Mouse (Mus musculus): Measurements from ENCODE around the gene Sv2a.
"Not testable (repeated sequence)": the region's sequence is repeated elsewhere in the genome, so short reads cannot be mapped to it uniquely, and the experiment has no call there.

Sv2a gene

DNA sequence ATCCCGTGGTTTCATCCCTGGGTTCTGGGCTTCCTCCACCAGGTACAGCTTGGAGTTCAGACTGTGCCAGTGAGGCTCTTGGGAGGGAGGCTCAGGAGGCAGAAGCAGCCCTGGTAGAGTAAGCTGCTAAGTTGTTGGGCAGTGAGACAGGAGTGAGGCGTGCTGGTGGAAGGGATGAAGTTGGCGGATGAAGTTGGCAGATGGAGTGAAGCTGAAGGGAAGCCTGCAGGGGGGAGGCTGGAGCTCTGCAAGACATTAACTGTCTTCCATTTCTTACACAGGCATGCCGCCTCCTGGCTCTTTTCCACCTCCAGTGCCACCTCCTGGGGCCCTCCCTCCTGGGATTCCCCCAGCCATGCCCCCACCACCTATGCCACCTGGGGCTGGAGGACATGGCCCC is 6.9 kb upstream of the Sv2a start:
- DNase-seq (ENCODE audit: low spot score in 2 of 2), result not testable (repeated sequence)

DNA sequence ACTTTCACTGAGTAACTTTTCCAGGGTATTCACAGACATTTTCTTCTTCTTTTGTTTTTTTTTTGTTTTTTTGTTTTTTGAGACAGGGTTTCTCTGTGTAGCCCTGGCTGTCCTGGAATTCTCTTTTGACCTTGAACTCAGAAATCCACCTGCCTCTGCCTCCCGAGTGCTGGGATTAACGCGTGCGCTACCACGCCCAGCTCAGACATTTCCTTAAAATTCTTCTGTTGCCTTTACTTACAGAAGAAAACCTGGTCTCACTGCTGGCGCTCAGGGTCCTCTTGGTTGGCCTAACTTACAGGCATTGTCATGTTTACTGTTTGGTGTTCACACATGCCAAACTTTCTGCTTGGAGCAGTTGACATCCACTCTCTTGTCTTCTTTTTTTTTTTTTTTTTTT is 5.7 kb upstream of the Sv2a start:
- DNase-seq (ENCODE audit: low spot score in 2 of 2), result no peak

DNA sequence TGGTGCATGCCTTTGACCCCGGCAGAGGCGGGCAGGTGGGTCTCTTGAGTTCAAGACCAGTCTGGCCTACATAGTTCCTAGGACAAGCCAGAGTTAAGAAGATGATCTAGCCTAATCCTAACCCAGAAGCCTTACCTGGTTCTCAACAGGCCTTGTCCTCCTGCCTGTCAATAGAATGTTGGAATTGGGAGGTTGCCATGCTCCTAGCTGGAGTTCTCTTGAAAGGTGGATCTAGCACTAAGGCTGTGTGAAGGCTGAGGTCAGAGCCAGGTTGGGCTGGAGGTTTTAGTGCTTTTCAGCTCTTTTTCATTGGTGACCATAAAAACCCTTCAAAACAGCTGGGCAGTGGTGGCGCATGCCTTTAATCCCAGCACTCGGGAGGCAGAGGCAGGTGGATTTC is 2.5 kb upstream of the Sv2a start:
- no peak for DNase-seq (ENCODE audit: low spot score in 2 of 2)

DNA sequence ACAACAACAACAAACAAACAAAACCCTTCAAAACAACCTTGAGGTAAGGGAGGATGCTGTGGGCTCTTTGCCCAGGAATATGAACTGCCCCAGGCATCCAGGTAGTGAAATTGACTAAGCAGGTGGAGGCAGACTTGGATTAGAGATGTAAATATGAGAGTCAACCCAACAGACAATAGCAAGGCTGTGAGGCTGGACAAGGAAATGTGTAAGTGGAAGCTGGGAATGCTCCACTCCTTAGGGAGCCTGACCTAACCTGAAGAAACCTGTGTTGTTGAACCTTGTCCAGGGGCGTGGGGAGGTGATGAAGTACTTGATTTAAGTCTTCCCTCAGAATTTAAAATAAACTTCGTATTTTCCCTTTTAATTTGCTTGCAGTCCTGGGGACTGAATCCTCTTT is 2.0 kb upstream of the Sv2a start:
- no peak for DNase-seq (ENCODE audit: low spot score in 2 of 2)

DNA sequence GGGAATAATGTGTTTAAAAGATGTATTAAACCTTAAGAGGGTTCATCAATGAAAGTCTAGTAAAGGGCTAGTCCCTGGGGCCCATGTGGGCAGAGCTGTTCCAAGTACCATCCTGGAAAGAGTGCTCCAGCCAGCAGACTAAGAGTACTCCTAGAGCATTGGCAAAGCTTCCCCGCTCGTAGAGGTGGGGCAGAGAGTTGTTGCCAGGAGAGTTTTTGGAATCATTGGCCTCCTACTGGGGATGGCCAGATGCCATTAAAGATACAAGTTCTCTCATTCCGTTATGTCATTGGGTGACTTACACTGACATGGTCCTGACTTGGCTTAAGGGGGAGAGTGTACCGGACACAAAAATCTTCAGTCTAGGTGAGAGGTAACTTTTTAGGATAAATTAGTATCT is 1.4 kb upstream of the Sv2a start:
- no peak for DNase-seq (ENCODE audit: low spot score in 2 of 2)

DNA sequence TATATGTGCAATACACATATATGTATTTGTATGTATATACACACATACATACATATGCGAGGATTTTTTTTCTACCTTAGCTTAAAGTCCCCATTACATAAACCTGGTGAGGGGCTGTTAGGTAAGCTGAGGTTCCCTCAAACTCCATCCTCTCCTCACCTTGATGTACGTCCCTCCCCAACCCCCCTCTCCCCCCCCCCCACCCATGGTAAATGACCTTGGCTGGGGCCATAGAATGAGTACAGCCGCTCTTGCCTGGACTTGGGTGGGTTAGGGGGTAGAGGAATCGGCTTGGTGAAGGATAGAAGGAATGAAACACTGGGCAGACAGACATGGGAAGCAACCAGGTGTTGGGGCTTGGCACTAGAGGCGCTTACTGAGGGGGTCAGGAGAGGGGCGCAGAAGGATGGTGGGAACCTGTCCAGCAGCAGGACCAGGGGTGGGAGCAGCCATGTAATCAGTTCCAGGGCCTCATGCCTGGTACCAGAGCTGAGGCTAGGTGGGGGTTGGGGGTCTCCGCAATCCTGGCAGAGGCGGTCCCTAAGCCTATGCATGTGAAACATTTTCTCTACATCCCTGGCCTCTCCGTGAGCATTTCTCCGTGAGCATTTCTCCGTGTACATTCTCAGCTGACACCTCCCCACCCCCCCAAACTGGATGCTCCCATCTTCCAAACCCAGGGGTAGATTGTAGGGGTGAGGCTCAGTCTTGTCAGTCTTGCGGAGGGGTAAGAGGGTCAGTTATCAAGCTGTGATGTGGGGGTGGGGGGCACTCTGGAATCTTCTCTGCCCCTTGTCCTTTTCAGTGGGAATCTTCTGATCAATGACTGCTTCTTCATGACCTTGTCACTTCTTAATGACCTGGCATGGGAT is 795 bp downstream of the Sv2a start:
- peak in 1 of 2 experiments; percentile 63 for DNase-seq (ENCODE audit: low spot score in 2 of 2)

DNA sequence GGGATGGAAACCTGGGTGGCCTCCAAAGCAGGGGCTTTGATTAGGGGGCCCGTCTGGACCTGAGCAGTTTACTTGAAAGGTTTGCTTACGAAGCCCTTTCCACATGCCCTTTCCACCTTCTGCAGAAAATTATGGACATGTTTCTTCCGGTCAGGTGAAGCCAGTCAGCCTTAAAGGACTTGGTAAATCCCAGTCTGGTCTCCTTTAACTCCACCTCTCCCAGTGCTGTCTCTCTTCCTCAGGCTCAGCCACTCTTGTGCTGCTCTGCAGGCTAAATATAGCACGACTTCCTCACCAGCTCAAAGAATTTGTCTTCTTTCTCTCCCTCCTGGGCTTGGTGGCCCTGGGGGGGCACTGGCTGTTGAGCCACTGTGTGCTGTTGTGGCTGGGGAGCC is 1.4 kb downstream of the Sv2a start:
- DNase-seq (ENCODE audit: low spot score in 2 of 2), result no peak

DNA sequence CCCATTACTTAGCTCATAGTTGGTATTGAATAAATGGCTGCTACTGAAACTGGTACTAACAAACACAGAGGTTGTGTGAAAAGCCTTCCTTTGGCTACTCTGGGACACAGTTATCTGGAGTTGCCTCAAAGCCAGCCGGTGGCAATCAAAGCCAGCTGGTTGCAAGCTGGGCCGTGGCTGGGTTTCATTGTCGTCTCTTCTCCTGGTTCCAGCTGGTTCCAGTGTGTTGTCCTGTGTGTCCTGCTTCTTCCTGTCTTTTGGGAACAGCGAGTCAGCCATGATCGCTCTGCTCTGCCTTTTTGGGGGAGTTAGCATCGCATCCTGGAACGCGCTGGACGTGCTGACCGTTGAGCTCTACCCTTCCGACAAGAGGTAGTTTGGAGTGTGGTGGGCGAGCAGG is 12.0 kb downstream of the Sv2a start:
- DNase-seq (ENCODE audit: low spot score in 2 of 2), result no peak

DNA sequence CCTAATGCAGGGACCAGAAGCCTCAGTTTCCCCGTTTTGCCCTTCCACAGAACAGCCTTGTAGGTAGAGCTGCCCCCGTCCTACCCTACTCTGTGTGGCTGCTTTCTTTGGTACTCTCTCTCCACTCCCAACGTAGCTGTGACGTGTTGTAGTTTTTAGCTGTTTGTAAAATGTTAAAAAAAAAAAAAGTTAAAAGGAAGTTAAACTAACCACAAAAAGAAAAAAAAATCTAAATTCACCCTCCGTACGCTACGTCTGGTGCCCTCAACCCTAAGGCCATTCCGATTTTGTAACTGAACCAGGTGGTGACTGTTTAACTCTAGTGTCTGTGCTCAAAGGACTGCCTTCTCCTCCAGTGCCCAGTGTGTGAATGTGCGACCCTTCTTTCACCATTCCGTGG is 14.0 kb downstream of the Sv2a start:
- no peak for DNase-seq (ENCODE audit: low spot score in 2 of 2)

DNA sequence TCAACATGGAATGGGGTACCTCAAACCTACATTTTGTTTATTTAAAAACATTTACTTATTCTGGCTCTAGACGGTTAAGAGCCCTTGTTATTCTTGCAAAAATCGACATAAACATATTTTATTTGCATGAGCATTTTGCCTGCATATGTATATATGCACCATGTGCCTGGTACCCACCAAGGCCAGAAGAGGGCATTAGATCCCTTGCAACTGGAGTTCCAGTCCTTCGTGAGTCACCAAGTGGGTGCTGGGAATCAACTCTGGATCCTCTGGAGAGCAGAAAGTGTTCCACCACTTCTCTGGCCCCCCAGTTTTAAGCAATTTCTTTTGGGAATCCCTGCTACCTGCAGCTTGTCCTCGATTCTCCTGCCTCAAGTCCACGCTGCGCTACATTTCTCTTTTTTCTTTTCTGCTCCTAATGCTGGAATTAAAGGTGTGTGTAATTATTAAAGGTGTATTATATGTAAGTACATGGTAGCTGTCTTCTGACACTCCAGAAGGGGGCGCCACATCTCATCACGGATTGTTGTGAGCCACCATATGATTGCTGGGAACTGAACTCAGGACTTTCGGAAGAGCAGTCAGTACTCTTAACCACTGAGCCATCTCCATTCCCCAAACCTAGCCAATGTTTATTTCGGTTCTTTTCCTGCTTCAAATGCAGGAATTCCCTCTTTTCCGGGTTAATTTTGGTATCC is 14.8 kb downstream of the Sv2a start:
- DNase-seq (ENCODE audit: low spot score in 2 of 2), result no peak

DNA sequence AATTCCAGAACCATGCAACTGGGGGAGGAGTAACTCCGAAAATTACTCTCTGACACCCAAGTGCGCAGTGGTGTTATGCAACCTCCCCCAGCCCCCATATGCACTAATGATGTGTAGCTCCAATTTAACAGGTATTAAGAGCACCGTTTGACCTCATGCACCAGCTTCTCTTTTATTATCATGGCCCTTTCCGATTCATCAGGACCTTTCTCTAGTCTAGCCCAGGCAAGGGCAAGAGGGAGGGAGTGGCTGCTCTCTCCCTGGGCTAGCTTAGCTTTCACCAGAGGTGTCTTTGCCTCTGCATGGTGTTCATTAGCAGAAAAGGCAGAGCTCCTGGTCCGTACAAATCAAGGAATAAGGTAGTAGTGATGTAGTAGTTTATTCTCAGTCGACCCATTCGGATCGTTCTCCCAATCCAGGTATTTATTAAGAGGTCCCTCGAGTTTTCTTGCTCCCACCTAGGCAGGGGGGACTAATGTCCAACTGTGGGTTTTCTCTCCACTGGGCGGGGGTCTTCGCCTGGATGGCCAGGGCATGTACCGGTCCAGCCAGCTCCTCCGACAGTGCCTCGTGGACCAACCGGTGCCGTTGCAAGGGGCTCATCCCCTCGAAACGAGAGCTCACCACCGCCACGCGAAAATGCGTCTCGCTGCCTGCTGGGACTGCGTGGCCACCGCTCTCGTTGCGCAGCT is 15.6 kb downstream of the Sv2a start:
- DNase-seq (ENCODE audit: low spot score in 2 of 2), result no peak

DNA sequence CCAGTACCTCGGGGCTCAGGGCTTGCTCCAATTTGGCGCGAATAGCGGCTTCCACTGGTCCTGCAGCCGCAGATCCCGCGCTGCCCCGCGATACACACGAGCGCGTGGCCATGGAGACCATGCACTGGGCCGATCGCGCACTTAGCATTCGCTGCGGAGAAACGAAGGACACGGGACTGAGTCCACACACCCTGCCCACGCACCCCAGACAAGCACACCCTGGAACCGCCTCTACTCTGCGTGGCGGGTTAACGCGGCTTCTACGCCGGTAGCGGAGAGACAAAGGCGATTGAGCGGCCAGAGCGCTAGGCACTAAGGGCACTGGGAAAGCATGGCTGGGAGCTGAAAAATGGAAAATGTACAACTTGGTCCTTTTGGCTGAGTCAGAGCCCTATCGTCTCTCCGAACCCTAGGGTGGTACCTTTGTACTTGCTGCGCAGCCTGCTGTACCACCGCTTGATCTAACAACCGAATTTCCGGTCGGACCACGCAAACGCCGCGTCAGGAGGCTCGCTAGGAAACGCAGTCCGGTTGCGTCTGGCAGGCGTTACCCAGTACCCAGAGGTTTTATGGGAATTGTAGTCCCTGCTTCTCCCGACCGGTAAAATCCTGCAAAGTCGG is 16.3 kb downstream of the Sv2a start:
- DNase-seq (ENCODE audit: low spot score in 2 of 2), result peak; percentile 85 to 89

DNA sequence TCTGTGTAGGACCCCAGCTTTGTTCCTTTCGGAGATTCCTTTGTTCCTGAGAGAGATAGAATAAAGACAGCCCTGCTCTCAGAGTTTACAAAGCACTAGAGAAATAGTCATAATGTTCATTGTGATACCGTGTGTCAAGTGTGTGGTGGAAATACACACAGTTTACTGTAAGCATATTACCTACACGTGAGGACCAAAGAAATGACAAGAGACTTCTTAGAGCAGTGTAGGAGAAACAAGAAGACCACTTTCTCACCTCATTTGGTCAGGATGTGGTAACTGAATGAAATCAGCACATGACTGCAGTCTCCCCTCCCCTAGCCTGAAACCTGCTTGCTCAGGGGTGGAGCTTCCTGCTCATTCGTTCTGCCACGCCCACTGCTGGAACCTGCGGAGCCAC is 17.2 kb downstream of the Sv2a start:
- no peak for DNase-seq (ENCODE audit: low spot score in 2 of 2)

DNA sequence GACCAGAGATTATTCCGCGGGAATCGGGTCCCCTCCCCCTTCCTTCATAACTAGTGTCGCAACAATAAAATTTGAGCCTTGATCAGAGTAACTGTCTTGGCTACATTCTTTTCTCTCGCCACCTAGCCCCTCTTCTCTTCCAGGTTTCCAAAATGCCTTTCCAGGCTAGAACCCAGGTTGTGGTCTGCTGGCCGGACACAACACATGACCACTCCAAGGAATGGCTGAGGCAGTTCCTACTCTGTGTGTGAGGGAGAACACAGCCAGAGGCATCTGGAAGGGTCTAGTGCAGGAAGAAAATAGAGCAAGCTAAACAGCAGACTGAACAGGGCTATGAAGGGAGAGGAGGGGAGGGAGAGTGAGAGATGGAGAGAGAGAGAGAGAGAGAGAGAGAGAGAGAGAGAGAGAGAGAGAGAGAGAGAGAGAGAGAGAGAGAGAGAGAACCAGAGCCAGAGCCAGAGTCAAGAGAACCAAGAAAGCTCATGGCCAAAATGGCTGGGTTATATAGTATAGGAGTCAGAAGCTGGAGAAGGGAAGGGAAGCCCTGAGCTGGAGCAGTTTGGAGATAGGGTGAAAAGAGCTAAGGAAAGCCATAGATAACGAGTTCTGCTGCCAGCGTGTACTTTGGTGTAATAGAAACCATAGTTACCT is 17.8 kb downstream of the Sv2a start:
- not testable (repeated sequence) for DNase-seq (ENCODE audit: low spot score in 2 of 2)

DNA sequence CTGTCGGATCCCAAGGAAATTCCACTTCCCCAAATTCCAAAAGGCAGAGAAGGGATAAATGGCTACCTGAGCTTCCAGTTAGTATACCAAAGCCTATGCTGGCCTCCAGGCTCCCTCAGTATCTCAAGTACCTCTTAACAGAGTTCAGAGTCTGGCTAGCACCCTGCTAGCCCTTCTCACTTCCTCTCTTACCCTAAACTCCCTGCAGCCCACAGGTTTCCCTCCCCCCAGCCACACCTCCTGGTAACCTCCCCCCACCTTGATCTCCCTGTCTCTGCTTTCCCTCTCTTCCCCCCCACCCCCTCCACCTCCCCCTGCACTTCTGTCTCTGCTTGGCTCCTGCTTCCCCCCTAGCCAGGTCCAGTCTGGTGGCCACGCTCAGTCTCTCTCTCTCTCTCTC is 18.8 kb downstream of the Sv2a start:
- DNase-seq (ENCODE audit: low spot score in 2 of 2), result no peak

DNA sequence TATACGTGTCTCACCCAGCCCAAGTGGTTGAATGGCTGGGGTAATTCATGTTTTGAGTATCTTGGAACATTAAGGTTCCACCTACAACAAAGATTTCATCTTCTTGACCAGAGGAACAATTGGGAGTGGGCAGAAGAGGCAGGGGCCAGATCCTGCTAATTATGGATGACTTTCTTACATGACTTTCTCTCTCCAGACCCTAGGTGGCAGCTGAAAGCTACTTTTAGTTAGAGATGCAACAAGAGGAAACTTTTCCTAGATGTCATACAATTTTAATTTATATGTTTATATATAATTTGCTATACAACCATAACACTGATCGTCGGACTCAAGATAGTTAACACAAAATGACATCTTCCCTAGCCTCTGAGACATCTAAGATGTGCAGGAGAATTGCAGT is 26.9 kb downstream of the Sv2a start:
- DNase-seq (ENCODE audit: low spot score in 2 of 2), result no peak

DNA sequence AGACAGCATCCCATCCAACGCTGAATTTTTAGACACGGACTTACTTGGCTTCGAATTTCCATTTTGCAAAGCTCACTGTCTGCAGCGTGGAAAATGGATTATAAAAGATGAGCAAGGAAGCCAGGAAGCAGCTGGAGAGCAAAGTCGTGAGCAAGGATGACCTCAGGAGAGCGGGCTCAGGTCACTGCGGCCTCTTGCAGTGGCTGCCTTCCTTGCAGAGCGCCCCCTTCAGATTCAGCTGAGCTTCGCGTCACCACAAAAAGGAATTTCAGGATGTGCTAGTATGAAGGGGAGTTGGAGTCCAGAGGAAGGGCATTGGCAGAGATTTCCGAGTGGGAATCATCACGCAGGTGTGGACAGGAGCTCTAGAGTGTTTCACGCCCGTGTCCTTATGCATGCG is 28.3 kb downstream of the Sv2a start:
- no peak for DNase-seq (ENCODE audit: low spot score in 2 of 2)

DNA sequence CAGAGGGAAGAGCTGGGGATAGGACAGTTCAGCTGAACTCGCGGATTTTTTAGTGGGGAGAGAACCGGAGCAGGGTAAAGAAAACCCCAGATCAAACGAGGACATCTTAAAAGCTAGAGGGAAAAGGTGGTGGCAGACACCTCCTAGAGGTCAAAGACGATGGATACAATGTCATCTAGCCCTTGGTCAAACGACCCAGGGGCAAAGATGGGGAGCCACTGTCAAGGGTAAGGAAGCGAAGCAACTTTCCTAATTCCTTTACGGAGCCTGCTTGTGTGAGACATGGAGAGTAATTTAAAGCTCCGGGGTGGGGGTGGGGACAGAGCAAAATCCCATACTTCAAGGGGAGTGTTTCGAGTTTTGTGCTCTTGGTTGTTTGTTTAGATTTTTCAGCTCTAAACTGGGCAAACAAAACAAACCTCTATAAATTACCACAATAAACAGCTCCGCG is 38.3 kb downstream of the Sv2a start:
- DNase-seq (ENCODE audit: low spot score in 2 of 2), result no peak

DNA sequence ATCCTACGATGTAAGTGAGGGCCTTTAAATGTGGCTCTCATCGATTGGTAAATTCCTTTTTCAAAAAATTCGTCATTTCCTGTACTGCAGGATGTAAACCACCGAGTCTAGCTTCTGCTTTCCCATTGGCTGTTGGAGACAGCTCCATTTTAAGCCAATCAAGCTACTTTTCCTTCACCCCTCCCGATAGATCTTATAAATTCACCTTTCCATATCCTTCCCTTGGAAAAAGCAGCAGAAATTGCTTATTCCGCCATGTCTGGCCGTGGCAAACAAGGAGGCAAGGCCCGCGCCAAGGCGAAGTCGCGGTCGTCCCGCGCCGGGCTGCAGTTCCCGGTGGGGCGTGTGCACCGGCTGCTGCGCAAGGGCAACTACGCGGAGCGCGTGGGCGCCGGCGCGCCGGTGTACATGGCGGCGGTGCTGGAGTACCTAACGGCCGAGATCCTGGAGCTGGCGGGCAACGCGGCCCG is 38.7 kb downstream of the Sv2a start, which contains the start of the genes Bola1 and Hist2h2ab:
TSS of gene Bola1 (minus strand) at position 49 of the 470 bp plus-strand sequence.
TSS of gene Hist2h2ab (plus strand) at position 205 of the 470 bp plus-strand sequence.
- peak; percentile 61 to 73 for DNase-seq (ENCODE audit: low spot score in 2 of 2)

DNA sequence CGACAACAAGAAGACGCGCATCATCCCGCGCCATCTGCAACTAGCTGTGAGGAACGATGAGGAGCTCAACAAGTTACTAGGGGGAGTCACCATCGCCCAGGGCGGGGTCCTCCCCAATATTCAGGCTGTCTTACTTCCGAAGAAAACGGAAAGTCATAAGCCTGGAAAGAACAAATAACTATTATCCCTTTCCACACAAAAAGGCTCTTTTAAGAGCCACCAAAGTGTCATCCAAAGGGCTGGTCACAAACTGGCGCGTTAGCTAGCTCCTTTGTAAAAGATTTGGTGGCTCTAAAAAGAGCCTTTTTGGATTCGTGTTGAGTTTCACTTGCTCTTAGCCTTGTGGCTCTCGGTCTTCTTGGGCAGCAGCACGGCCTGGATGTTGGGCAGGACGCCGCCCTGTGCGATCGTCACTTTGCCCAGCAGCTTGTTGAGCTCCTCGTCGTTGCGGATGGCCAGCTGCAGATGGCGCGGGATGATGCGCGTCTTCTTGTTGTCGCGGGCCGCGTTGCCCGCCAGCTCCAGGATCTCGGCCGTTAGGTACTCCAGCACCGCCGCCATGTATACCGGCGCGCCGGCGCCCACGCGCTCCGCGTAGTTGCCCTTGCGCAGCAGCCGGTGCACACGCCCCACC is 39.3 kb downstream of the Sv2a start:
- DNase-seq (ENCODE audit: low spot score in 2 of 2), result not testable (repeated sequence)

All from frontal cortex, postnatal 10 days (tissue).